Mouse (Mus musculus) E14TG2a.4 (cell line): ENCODE data around the gene Tymp.
A peak's percentile ranks its signal among the peaks of the same experiment; 100 is the strongest.

Experiments
- H3K27me3 ChIP-seq: 2 replicates; pipeline ENCODE4 v1.6.1; 2014; ENCODE audit warnings: low read length, control low read depth; ENCODE audit not compliant: insufficient read depth
- H3K36me3 ChIP-seq: 2 replicates; pipeline ENCODE4 v1.6.1; 2014; ENCODE audit warnings: low read length, control low read depth; ENCODE audit not compliant: insufficient read depth
- H3K4me1 ChIP-seq: replicated peaks from 2 replicates; pipeline ENCODE4 v1.6.1; 2014; ENCODE audit warnings: low read depth, low read length, control low read depth
- H3K4me3 ChIP-seq: replicated peaks from 2 replicates; pipeline ENCODE4 v1.5.1; 2014; ENCODE audit warnings: mild to moderate bottlenecking, low read length
- H3K9me3 ChIP-seq: 2 replicates; pipeline ENCODE4 v1.6.1; 2014; ENCODE audit warnings: low read length, control low read depth
- CTCF ChIP-seq: conservative IDR thresholded peaks from 2 replicates; pipeline ENCODE4 v1.5.1; 2014; ENCODE audit warnings: low read length
- NANOG ChIP-seq: IDR thresholded peaks from 2 replicates; pipeline ENCODE4 v1.6.1; 2014; ENCODE audit warnings: borderline replicate concordance, low read length, mixed read lengths
- POU5F1 ChIP-seq: IDR thresholded peaks from 2 replicates; pipeline ENCODE4 v1.6.1; 2014; ENCODE audit warnings: low read length, borderline replicate concordance

Gene Tymp

GRCm38 (mm10) chr15:89351302-89351701 is 25.5 kb downstream of the Tymp start:
- no peak for TF ChIP-seq NANOG
- TF ChIP-seq POU5F1 = no peak
- no peak for TF ChIP-seq CTCF
- H3K4me3 ChIP-seq = peak overlapping the region; percentile 69
- H3K27me3 ChIP-seq = no peaks in the 10 kb centered on the region
- peaks cover 54% of the 10 kb centered on the region for H3K36me3 ChIP-seq
- H3K9me3 ChIP-seq = no peaks in the 10 kb centered on the region
- H3K4me1 ChIP-seq = peaks cover 44% of the 10 kb centered on the region

- no peak overlapping the region for H3K4me3 ChIP-seq
- peaks cover 44% of the 10 kb centered on the region for H3K4me1 ChIP-seq
- no peaks in the 10 kb centered on the region for H3K27me3 ChIP-seq
- TF ChIP-seq NANOG = no peak
- TF ChIP-seq CTCF = no peak
- no peak for TF ChIP-seq POU5F1
- H3K36me3 ChIP-seq = peaks cover 54% of the 10 kb centered on the region
- H3K9me3 ChIP-seq = no peaks in the 10 kb centered on the region
Observed at GRCm38 (mm10) chr15:89350447-89350846, 26.4 kb downstream of the Tymp start.

GRCm38 (mm10) chr15:89343325-89343724 is 33.5 kb downstream of the Tymp start:
- Histone ChIP-seq H3K36me3 (0 out of 2 replicates have a peak, but pooled peaks cover 6% of the 10 kb centered on the region), H3K4me3 (no peak overlapping the region), H3K4me1 (no peaks in the 10 kb centered on the region), H3K9me3 (peaks cover 9% of the 10 kb centered on the region), H3K27me3 (no peaks in the 10 kb centered on the region)
- no peak for TF ChIP-seq POU5F1
- TF ChIP-seq CTCF = peak; percentile 48
- no peak for TF ChIP-seq NANOG

- H3K9me3 ChIP-seq = peaks cover 20% of the 10 kb centered on the region
- TF ChIP-seq NANOG (no peak), CTCF (peak; percentile 22)
- no peaks in the 10 kb centered on the region for H3K27me3 ChIP-seq
- no peaks in the 10 kb centered on the region for H3K4me1 ChIP-seq
- H3K4me3 ChIP-seq = no peak overlapping the region
- H3K36me3 ChIP-seq = no peaks in the 10 kb centered on the region
Observed at GRCm38 (mm10) chr15:89341678-89342077, 35.2 kb downstream of the Tymp start.

GRCm38 (mm10) chr15:89340136-89340535 is 36.7 kb downstream of the Tymp start:
- Histone ChIP-seq H3K27me3 (peaks cover 8% of the 10 kb centered on the region), H3K36me3 (no peaks in the 10 kb centered on the region), H3K9me3 (peaks cover 20% of the 10 kb centered on the region), H3K4me1 (peaks cover 14% of the 10 kb centered on the region), H3K4me3 (no peak overlapping the region)
- TF ChIP-seq POU5F1 (no peak), NANOG (no peak), CTCF (no peak)

- Histone ChIP-seq H3K4me1 (peaks cover 19% of the 10 kb centered on the region), H3K27me3 (peaks cover 12% of the 10 kb centered on the region), H3K4me3 (no peak overlapping the region), H3K36me3 (no peaks in the 10 kb centered on the region), H3K9me3 (peaks cover 20% of the 10 kb centered on the region)
- TF ChIP-seq CTCF (no peak), POU5F1 (no peak), NANOG (no peak)
Observed at GRCm38 (mm10) chr15:89339696-89340095, 37.1 kb downstream of the Tymp start.

- Histone ChIP-seq H3K4me1 (peaks cover 19% of the 10 kb centered on the region), H3K4me3 (peak overlapping the region; percentile 71), H3K9me3 (peaks cover 20% of the 10 kb centered on the region), H3K36me3 (no peaks in the 10 kb centered on the region), H3K27me3 (peaks cover 20% of the 10 kb centered on the region)
- TF ChIP-seq CTCF (no peak), POU5F1 (no peak), NANOG (no peak)
Observed at GRCm38 (mm10) chr15:89336422-89336821, 40.4 kb downstream of the Tymp start.

- peak overlapping the region; percentile 71 for H3K4me3 ChIP-seq
- TF ChIP-seq NANOG (no peak), POU5F1 (no peak), CTCF (no peak)
- H3K27me3 ChIP-seq = peaks cover 20% of the 10 kb centered on the region
Observed at GRCm38 (mm10) chr15:89334774-89335537, 41.9 kb downstream of the Tymp start.

More at GRCm38 (mm10) chr15:89334774-89335537, 41.9 kb downstream of the Tymp start:
- H3K9me3 ChIP-seq = peaks cover 20% of the 10 kb centered on the region
- H3K36me3 ChIP-seq = no peaks in the 10 kb centered on the region
- peaks cover 19% of the 10 kb centered on the region for H3K4me1 ChIP-seq
